Mouse (Mus musculus): Measurements from ENCODE around the gene Rnaseh2b.

Gene Rnaseh2b

GRCm38 (mm10) chr14:62292488-62293339, at the start of gene Rnaseh2b, which contains the start of gene Dleu7:
TSS of gene Rnaseh2b (plus strand) at chr14:62292589.
TSS of gene Dleu7 (minus strand) at chr14:62293047.
- peak; percentile 67 for DNase-seq (ENCODE audit: low spot score)

- no peak for DNase-seq (ENCODE audit: low spot score)
Measured at GRCm38 (mm10) chr14:62243530-62243929, 48.9 kb upstream of the Rnaseh2b start.

GRCm38 (mm10) chr14:62245557-62245956, 46.8 kb upstream of the Rnaseh2b start:
- DNase-seq (ENCODE audit: low spot score): no peak

GRCm38 (mm10) chr14:62248345-62248744, 44.0 kb upstream of the Rnaseh2b start:
- DNase-seq (ENCODE audit: low spot score): no peak

- no peak for DNase-seq (ENCODE audit: low spot score)
Measured at GRCm38 (mm10) chr14:62248796-62249195, 43.6 kb upstream of the Rnaseh2b start.

- DNase-seq (ENCODE audit: low spot score): no peak
Measured at GRCm38 (mm10) chr14:62249251-62249650, 43.1 kb upstream of the Rnaseh2b start.

- no peak for DNase-seq (ENCODE audit: low spot score)
Measured at GRCm38 (mm10) chr14:62250046-62250445, 42.3 kb upstream of the Rnaseh2b start.

GRCm38 (mm10) chr14:62251999-62252398, 40.4 kb upstream of the Rnaseh2b start:
- peak; percentile 87 for DNase-seq (ENCODE audit: low spot score)

GRCm38 (mm10) chr14:62254371-62254770, 38.0 kb upstream of the Rnaseh2b start:
- peak; percentile 12 for DNase-seq (ENCODE audit: low spot score)

- DNase-seq (ENCODE audit: low spot score): no peak
Measured at GRCm38 (mm10) chr14:62256066-62256465, 36.3 kb upstream of the Rnaseh2b start.

GRCm38 (mm10) chr14:62258125-62258524, 34.3 kb upstream of the Rnaseh2b start:
- no peak for DNase-seq (ENCODE audit: low spot score)

- DNase-seq (ENCODE audit: low spot score): peak; percentile 15
Measured at GRCm38 (mm10) chr14:62258978-62259536, 33.3 kb upstream of the Rnaseh2b start.

GRCm38 (mm10) chr14:62270698-62271396, 21.5 kb upstream of the Rnaseh2b start:
- DNase-seq (ENCODE audit: low spot score): no peak

GRCm38 (mm10) chr14:62273604-62274003, 18.8 kb upstream of the Rnaseh2b start:
- DNase-seq (ENCODE audit: low spot score): no peak

- no peak for DNase-seq (ENCODE audit: low spot score)
Measured at GRCm38 (mm10) chr14:62282974-62283373, 9.4 kb upstream of the Rnaseh2b start.

- no peak for DNase-seq (ENCODE audit: low spot score)
Measured at GRCm38 (mm10) chr14:62288731-62289130, 3.7 kb upstream of the Rnaseh2b start.

- no peak for DNase-seq (ENCODE audit: low spot score)
Measured at GRCm38 (mm10) chr14:62291406-62291987, 892 bp upstream of the Rnaseh2b start.

GRCm38 (mm10) chr14:62292166-62292487, 262 bp upstream of the Rnaseh2b start:
- no peak for DNase-seq (ENCODE audit: low spot score)

- no peak for DNase-seq (ENCODE audit: low spot score)
Measured at GRCm38 (mm10) chr14:62298808-62299207, 6.4 kb downstream of the Rnaseh2b start.

- DNase-seq (ENCODE audit: low spot score): no peak
Measured at GRCm38 (mm10) chr14:62300031-62300430, 7.6 kb downstream of the Rnaseh2b start.

GRCm38 (mm10) chr14:62307555-62307954, 15.2 kb downstream of the Rnaseh2b start:
- no peak for DNase-seq (ENCODE audit: low spot score)

- DNase-seq (ENCODE audit: low spot score): no peak
Measured at GRCm38 (mm10) chr14:62309026-62309425, 16.6 kb downstream of the Rnaseh2b start.

- no peak for DNase-seq (ENCODE audit: low spot score)
Measured at GRCm38 (mm10) chr14:62311672-62312071, 19.3 kb downstream of the Rnaseh2b start.

Measured in retina, embryonic 14.5 days (tissue).